Mouse (Mus musculus): Measurements from ENCODE around the gene Acbd3. TPM values are rescaled to one million over a fixed set of nuclear protein-coding genes. Genes with fewer than 3 reads are reported as not detected.
A peak's percentile ranks its signal among the peaks of the same experiment; 100 is the strongest.

Acbd3 gene
- polyA plus RNA-seq, 1 experiment from 2014 or later: 29.2 TPM

GRCm38 (mm10) chr1:180782906-180783579 is 57.2 kb downstream of the Acbd3 start:
- peaks cover 9% of the 10 kb centered on the region; the same call in 1 of the 2 replicates for H3K4me1 ChIP-seq (replicated peaks)
- H3K9ac ChIP-seq: no peak overlapping the region
- 65% methylated on average over 9 of the region's 9 CpGs for WGBS
- no peak overlapping the region for H3K27ac ChIP-seq (ENCODE audit: poor library complexity, severe bottlenecking)
- no peak overlapping the region for H3K4me2 ChIP-seq
- no peak overlapping the region for H3K4me3 ChIP-seq
- no peak for ATAC-seq (ENCODE audit: insufficient number of reproducible peaks, low FRiP score)
- H3K27me3 ChIP-seq (replicated peaks): no peaks in the 10 kb centered on the region
- no peaks in the 10 kb centered on the region for H3K36me3 ChIP-seq
- peaks cover 1% of the 10 kb centered on the region; the same call in 1 of the 2 replicates for H3K9me3 ChIP-seq (replicated peaks)

GRCm38 (mm10) chr1:180783580-180783928 is 57.7 kb downstream of the Acbd3 start:
- WGBS: 46% methylated on average over 3 of the region's 3 CpGs
- no peak overlapping the region for H3K27ac ChIP-seq (ENCODE audit: poor library complexity, severe bottlenecking)
- ATAC-seq (ENCODE audit: insufficient number of reproducible peaks, low FRiP score): no peak
- no peaks in the 10 kb centered on the region for H3K27me3 ChIP-seq (replicated peaks)
- H3K4me2 ChIP-seq: no peak overlapping the region
- no peak overlapping the region for H3K9ac ChIP-seq
- H3K4me1 ChIP-seq (replicated peaks): peaks cover 9% of the 10 kb centered on the region; the same call in 1 of the 2 replicates
- H3K36me3 ChIP-seq: no peaks in the 10 kb centered on the region
- peaks cover 4% of the 10 kb centered on the region; the same call in 1 of the 2 replicates for H3K9me3 ChIP-seq (replicated peaks)
- no peak overlapping the region for H3K4me3 ChIP-seq

- WGBS: 79% methylated on average over 14 of the region's 14 CpGs
These were observed 66.1 kb downstream of the Acbd3 start for GRCm38 (mm10) chr1:180791821-180792480.

GRCm38 (mm10) chr1:180792814-180793213 is 67.0 kb downstream of the Acbd3 start:
- H3K27ac ChIP-seq (ENCODE audit: poor library complexity, severe bottlenecking): no peak overlapping the region
- H3K4me1 ChIP-seq (replicated peaks): peaks cover 9% of the 10 kb centered on the region
- no peak overlapping the region for H3K4me2 ChIP-seq
- H3K9ac ChIP-seq: no peak overlapping the region
- no peak overlapping the region for H3K4me3 ChIP-seq
- peaks cover 9% of the 10 kb centered on the region for H3K9me3 ChIP-seq (replicated peaks)
- H3K36me3 ChIP-seq: no peaks in the 10 kb centered on the region
- 86% methylated on average over 4 of the region's 4 CpGs for WGBS
- no peak for ATAC-seq (ENCODE audit: insufficient number of reproducible peaks, low FRiP score)
- H3K27me3 ChIP-seq (replicated peaks): no peaks in the 10 kb centered on the region

More at GRCm38 (mm10) chr1:180791821-180792480, 66.1 kb downstream of the Acbd3 start:
- no peak overlapping the region for H3K4me2 ChIP-seq
- ATAC-seq (ENCODE audit: insufficient number of reproducible peaks, low FRiP score): no peak
- no peaks in the 10 kb centered on the region for H3K27me3 ChIP-seq (replicated peaks)
- no peak overlapping the region for H3K27ac ChIP-seq (ENCODE audit: poor library complexity, severe bottlenecking)
- peaks cover 9% of the 10 kb centered on the region for H3K4me1 ChIP-seq (replicated peaks)
- H3K4me3 ChIP-seq: no peak overlapping the region
- peaks cover 7% of the 10 kb centered on the region for H3K9me3 ChIP-seq (replicated peaks)
- no peaks in the 10 kb centered on the region for H3K36me3 ChIP-seq
- H3K9ac ChIP-seq: no peak overlapping the region

GRCm38 (mm10) chr1:180793445-180794117 is 67.7 kb downstream of the Acbd3 start:
- peak; percentile 63 for ATAC-seq (ENCODE audit: insufficient number of reproducible peaks, low FRiP score)
- H3K27ac ChIP-seq (ENCODE audit: poor library complexity, severe bottlenecking): no peak overlapping the region
- peak overlapping the region; percentile 31 for H3K9ac ChIP-seq
- 9% methylated on average over 18 of the region's 18 CpGs for whole genome bisulfite sequencing
- peak overlapping the region; percentile 47 for H3K4me3 ChIP-seq
- peak overlapping the region; percentile 82 for H3K4me2 ChIP-seq
- H3K4me1 ChIP-seq (replicated peaks): peaks cover 9% of the 10 kb centered on the region
- peaks cover 5% of the 10 kb centered on the region for H3K9me3 ChIP-seq (replicated peaks)
- H3K27me3 ChIP-seq (replicated peaks): no peaks in the 10 kb centered on the region
- 0 out of 2 replicates have a peak, but pooled peaks cover 1% of the 10 kb centered on the region for H3K36me3 ChIP-seq

- Histone ChIP-seq H3K4me2 (peak overlapping the region; percentile 82), H3K9ac (peak overlapping the region; percentile 31), H3K36me3 (0 out of 2 replicates have a peak, but pooled peaks cover 4% of the 10 kb centered on the region), H3K27ac (ENCODE audit: poor library complexity, severe bottlenecking) (no peak overlapping the region), H3K27me3 (replicated peaks) (no peaks in the 10 kb centered on the region), H3K9me3 (replicated peaks) (peaks cover 5% of the 10 kb centered on the region), H3K4me3 (peak overlapping the region; percentile 47), H3K4me1 (replicated peaks) (peaks cover 9% of the 10 kb centered on the region)
- WGBS: 3% methylated on average over 21 of the region's 21 CpGs
- peak; percentile 72 for ATAC-seq (ENCODE audit: insufficient number of reproducible peaks, low FRiP score)
These were observed 68.3 kb downstream of the Acbd3 start for GRCm38 (mm10) chr1:180794170-180794569.

GRCm38 (mm10) chr1:180798660-180799059 is 72.8 kb downstream of the Acbd3 start:
- Histone ChIP-seq H3K9ac (no peak overlapping the region), H3K4me3 (no peak overlapping the region), H3K27me3 (replicated peaks) (no peaks in the 10 kb centered on the region), H3K9me3 (replicated peaks) (peaks cover 10% of the 10 kb centered on the region), H3K4me2 (no peak overlapping the region), H3K4me1 (replicated peaks) (peaks cover 14% of the 10 kb centered on the region), H3K27ac (ENCODE audit: poor library complexity, severe bottlenecking) (no peak overlapping the region), H3K36me3 (peaks cover 32% of the 10 kb centered on the region)
- 93% methylated on average over 5 of the region's 5 CpGs for WGBS
- 0 out of 2 replicates have a peak, but pooled peaks have one; percentile 16 for ATAC-seq (ENCODE audit: insufficient number of reproducible peaks, low FRiP score)

- Histone ChIP-seq H3K27me3 (replicated peaks) (no peaks in the 10 kb centered on the region), H3K27ac (ENCODE audit: poor library complexity, severe bottlenecking) (no peak overlapping the region), H3K4me1 (replicated peaks) (peaks cover 9% of the 10 kb centered on the region), H3K9me3 (replicated peaks) (peaks cover 10% of the 10 kb centered on the region), H3K9ac (no peak overlapping the region), H3K4me2 (no peak overlapping the region), H3K4me3 (no peak overlapping the region), H3K36me3 (peaks cover 38% of the 10 kb centered on the region)
- ATAC-seq (ENCODE audit: insufficient number of reproducible peaks, low FRiP score): no peak
- 77% methylated on average over 5 of the region's 5 CpGs for WGBS
These were observed 73.4 kb downstream of the Acbd3 start for GRCm38 (mm10) chr1:180799253-180799652.

- no peak for ATAC-seq (ENCODE audit: insufficient number of reproducible peaks, low FRiP score)
- Histone ChIP-seq H3K9ac (no peak overlapping the region), H3K9me3 (replicated peaks) (peaks cover 10% of the 10 kb centered on the region), H3K36me3 (peaks cover 46% of the 10 kb centered on the region), H3K27ac (ENCODE audit: poor library complexity, severe bottlenecking) (no peak overlapping the region), H3K4me3 (no peak overlapping the region), H3K27me3 (replicated peaks) (no peaks in the 10 kb centered on the region), H3K4me2 (no peak overlapping the region), H3K4me1 (replicated peaks) (peaks cover 7% of the 10 kb centered on the region; the same call in 1 of the 2 replicates)
- 92% methylated on average over 5 of the region's 5 CpGs for WGBS
These were observed 74.2 kb downstream of the Acbd3 start for GRCm38 (mm10) chr1:180800022-180800421.

GRCm38 (mm10) chr1:180800814-180801213 is 75.0 kb downstream of the Acbd3 start:
- no peak overlapping the region for H3K27ac ChIP-seq (ENCODE audit: poor library complexity, severe bottlenecking)
- no peak overlapping the region for H3K9ac ChIP-seq
- WGBS: 61% methylated on average over 2 of the region's 2 CpGs
- peaks cover 54% of the 10 kb centered on the region for H3K36me3 ChIP-seq
- peaks cover 10% of the 10 kb centered on the region for H3K9me3 ChIP-seq (replicated peaks)
- no peak for ATAC-seq (ENCODE audit: insufficient number of reproducible peaks, low FRiP score)
- H3K4me1 ChIP-seq (replicated peaks): peaks cover 7% of the 10 kb centered on the region; the same call in 1 of the 2 replicates
- H3K27me3 ChIP-seq (replicated peaks): no peaks in the 10 kb centered on the region
- H3K4me3 ChIP-seq: no peak overlapping the region
- H3K4me2 ChIP-seq: no peak overlapping the region

GRCm38 (mm10) chr1:180801466-180801994 is 75.7 kb downstream of the Acbd3 start:
- H3K4me1 ChIP-seq (replicated peaks): peaks cover 7% of the 10 kb centered on the region; the same call in 1 of the 2 replicates
- H3K9me3 ChIP-seq (replicated peaks): peaks cover 10% of the 10 kb centered on the region
- no peak overlapping the region for H3K4me2 ChIP-seq
- H3K27me3 ChIP-seq (replicated peaks): no peaks in the 10 kb centered on the region
- no peak overlapping the region for H3K9ac ChIP-seq
- H3K4me3 ChIP-seq: no peak overlapping the region
- whole genome bisulfite sequencing: 54% methylated on average over 3 of the region's 3 CpGs
- H3K36me3 ChIP-seq: peaks cover 61% of the 10 kb centered on the region
- H3K27ac ChIP-seq (ENCODE audit: poor library complexity, severe bottlenecking): 0 out of 2 replicates have a peak overlapping the region, but pooled peaks have one; percentile 38
- peak; percentile 44; the same call in 1 of the 2 replicates for ATAC-seq (ENCODE audit: insufficient number of reproducible peaks, low FRiP score)
